Mouse (Mus musculus) kidney, embryonic 14.5 days (tissue): ENCODE data around the gene Ppm1b. TPM values are rescaled to one million over a fixed set of nuclear protein-coding genes. Genes with fewer than 3 reads are reported as not detected.

Experiments used
- ATAC-seq: fragments of 200-750 bp; cut with Nextera tagmentation; 2 replicates; pipeline ENCODE4 v1.8.0; 2017; ENCODE audit warnings: moderate number of reproducible peaks, mild to moderate bottlenecking, moderate TSS enrichment, moderate library complexity; ENCODE audit not compliant: low FRiP score, low TSS enrichment
- H3K27ac ChIP-seq: fragments of 300-500 bp; sonication (generic); 2 replicates; pipeline ENCODE4 v1.5.1; 2014; ENCODE audit warnings: low read depth, mild to moderate bottlenecking, low read length, moderate library complexity, mixed read lengths
- H3K27me3 ChIP-seq: fragments of 300-500 bp; sonication (generic); 2 replicates; pipeline ENCODE4 v1.6.1; 2014; ENCODE audit warnings: mild to moderate bottlenecking, low read length; ENCODE audit not compliant: control insufficient read depth, insufficient read depth
- H3K36me3 ChIP-seq: fragments of 300-500 bp; sonication (generic); 2 replicates; pipeline ENCODE4 v1.6.1; 2014; ENCODE audit warnings: low read length, mixed read lengths; ENCODE audit not compliant: control insufficient read depth, insufficient read depth
- H3K4me1 ChIP-seq: fragments of 300-500 bp; sonication (generic); 2 replicates; pipeline ENCODE4 v1.6.1; 2014; ENCODE audit warnings: low read length, mixed read lengths; ENCODE audit not compliant: control insufficient read depth, insufficient read depth
- H3K4me2 ChIP-seq: fragments of 300-500 bp; sonication (generic); replicated peaks from 2 replicates; pipeline ENCODE4 v1.6.1; 2014; ENCODE audit warnings: low read depth, mild to moderate bottlenecking, low read length
- H3K4me3 ChIP-seq: fragments of 300-500 bp; sonication (generic); 2 replicates; pipeline ENCODE4 v1.5.1; 2014; ENCODE audit warnings: mild to moderate bottlenecking, low read length
- H3K9ac ChIP-seq: fragments of 300-500 bp; sonication (generic); 2 replicates; pipeline ENCODE4 v1.6.1; 2014; ENCODE audit warnings: low read depth, mild to moderate bottlenecking, low read length, moderate library complexity
- H3K9me3 ChIP-seq: fragments of 300-500 bp; sonication (generic); 2 replicates; pipeline ENCODE4 v1.6.1; 2016; ENCODE audit warnings: low read length; ENCODE audit not compliant: control insufficient read depth
- WGBS: fragments of 180-500 bp; shearing (Covaris S2); extraction: QIAGEN DNeasy Blood & Tissue Kit; methylation state at CpG from one replicate; pipeline ENCODE4 v1.1.7; 2014; 5-methylcytosine and 5-hydroxymethylcytosine counted together
- polyA plus RNA-seq: library from polyadenylated mRNA; unstranded; fragments of >200 nt; fragmentation: Nextera tagmentation; extraction: Ambion mirVana; gene quantifications from 2 replicates; pipeline ENCODE4 v1.2.1, GENCODE M21; 2014

Ppm1b gene
- polyA plus RNA-seq, 1 experiment from 2014 or later: 79.3 TPM

GRCm38 (mm10) chr17:85058276-85058675 is 101.7 kb downstream of the Ppm1b start:
- WGBS: 90% methylated on average over 7 of the region's 7 CpGs
- Histone ChIP-seq H3K27me3 (no peaks in the 10 kb centered on the region), H3K4me1 (no peaks in the 10 kb centered on the region), H3K4me3 (no peak overlapping the region), H3K9me3 (no peaks in the 10 kb centered on the region), H3K36me3 (peaks cover 6% of the 10 kb centered on the region; the same call in 1 of the 2 replicates), H3K4me2 (no peak overlapping the region), H3K27ac (no peak overlapping the region), H3K9ac (no peak overlapping the region)
- no peak for ATAC-seq

- H3K36me3 ChIP-seq: peaks cover 14% of the 10 kb centered on the region; the same call in 1 of the 2 replicates
- H3K4me3 ChIP-seq: no peak overlapping the region
- no peak overlapping the region for H3K27ac ChIP-seq
- no peak for ATAC-seq
- H3K4me1 ChIP-seq: no peaks in the 10 kb centered on the region
- WGBS: 93% methylated on average over 6 of the region's 6 CpGs
- no peak overlapping the region for H3K4me2 ChIP-seq
- no peaks in the 10 kb centered on the region for H3K9me3 ChIP-seq
- H3K27me3 ChIP-seq: no peaks in the 10 kb centered on the region
- H3K9ac ChIP-seq: no peak overlapping the region
These were observed 102.6 kb downstream of the Ppm1b start for GRCm38 (mm10) chr17:85059136-85059535.

GRCm38 (mm10) chr17:85063560-85063959 is 107.0 kb downstream of the Ppm1b start:
- H3K4me1 ChIP-seq: no peaks in the 10 kb centered on the region
- no peak for ATAC-seq
- H3K27ac ChIP-seq: no peak overlapping the region
- WGBS: 91% methylated on average over 7 of the region's 7 CpGs
- no peak overlapping the region for H3K4me3 ChIP-seq
- no peak overlapping the region for H3K9ac ChIP-seq
- H3K36me3 ChIP-seq: peaks cover 49% of the 10 kb centered on the region
- H3K27me3 ChIP-seq: no peaks in the 10 kb centered on the region
- H3K4me2 ChIP-seq: no peak overlapping the region
- no peaks in the 10 kb centered on the region for H3K9me3 ChIP-seq

GRCm38 (mm10) chr17:85067331-85067730 is 110.8 kb downstream of the Ppm1b start:
- no peak overlapping the region for H3K4me2 ChIP-seq
- H3K27ac ChIP-seq: no peak overlapping the region
- H3K9ac ChIP-seq: no peak overlapping the region
- WGBS: 92% methylated on average over 7 of the region's 7 CpGs
- no peaks in the 10 kb centered on the region for H3K27me3 ChIP-seq
- no peaks in the 10 kb centered on the region for H3K9me3 ChIP-seq
- no peak for ATAC-seq
- H3K4me1 ChIP-seq: no peaks in the 10 kb centered on the region
- peaks cover 68% of the 10 kb centered on the region for H3K36me3 ChIP-seq
- H3K4me3 ChIP-seq: no peak overlapping the region

- 74% methylated on average over 6 of the region's 6 CpGs for WGBS
- Histone ChIP-seq H3K9me3 (no peaks in the 10 kb centered on the region), H3K27ac (no peak overlapping the region), H3K27me3 (no peaks in the 10 kb centered on the region), H3K36me3 (peaks cover 47% of the 10 kb centered on the region), H3K9ac (no peak overlapping the region), H3K4me1 (no peaks in the 10 kb centered on the region), H3K4me3 (no peak overlapping the region), H3K4me2 (no peak overlapping the region)
- ATAC-seq: no peak
These were observed 114.1 kb downstream of the Ppm1b start for GRCm38 (mm10) chr17:85070658-85071057.

- ATAC-seq: no peak
- H3K27me3 ChIP-seq: no peaks in the 10 kb centered on the region
- H3K27ac ChIP-seq: no peak overlapping the region
- WGBS: 92% methylated on average over 8 of the region's 8 CpGs
- no peak overlapping the region for H3K4me2 ChIP-seq
- H3K9me3 ChIP-seq: no peaks in the 10 kb centered on the region
- no peak overlapping the region for H3K4me3 ChIP-seq
- peaks cover 47% of the 10 kb centered on the region for H3K36me3 ChIP-seq
- no peaks in the 10 kb centered on the region for H3K4me1 ChIP-seq
- H3K9ac ChIP-seq: no peak overlapping the region
These were observed 114.7 kb downstream of the Ppm1b start for GRCm38 (mm10) chr17:85071088-85071775.

- no peaks in the 10 kb centered on the region for H3K27me3 ChIP-seq
- no peaks in the 10 kb centered on the region for H3K4me1 ChIP-seq
- no peaks in the 10 kb centered on the region for H3K9me3 ChIP-seq
- no peak overlapping the region for H3K9ac ChIP-seq
- H3K4me3 ChIP-seq: no peak overlapping the region
- no peak overlapping the region for H3K27ac ChIP-seq
- H3K4me2 ChIP-seq: no peak overlapping the region
- WGBS: 67% methylated on average over 11 of the region's 11 CpGs
- H3K36me3 ChIP-seq: peaks cover 45% of the 10 kb centered on the region
- no peak for ATAC-seq
These were observed 115.8 kb downstream of the Ppm1b start for GRCm38 (mm10) chr17:85072383-85072782.

- peaks cover 43% of the 10 kb centered on the region for H3K36me3 ChIP-seq
- no peak overlapping the region for H3K4me2 ChIP-seq
- ATAC-seq: no peak
- H3K27ac ChIP-seq: no peak overlapping the region
- WGBS: 71% methylated on average over 7 of the region's 7 CpGs
- H3K27me3 ChIP-seq: no peaks in the 10 kb centered on the region
- H3K4me3 ChIP-seq: no peak overlapping the region
- no peaks in the 10 kb centered on the region for H3K9me3 ChIP-seq
- H3K4me1 ChIP-seq: no peaks in the 10 kb centered on the region
- H3K9ac ChIP-seq: no peak overlapping the region
These were observed 116.7 kb downstream of the Ppm1b start for GRCm38 (mm10) chr17:85073214-85073613.
